Mouse (Mus musculus): ENCODE measurements around the gene Myh7b. TPM values are rescaled to one million over a fixed set of nuclear protein-coding genes. Genes with fewer than 3 reads are reported as not detected.
"Not testable (repeated sequence)": the region's sequence is repeated elsewhere in the genome, so short reads cannot be mapped to it uniquely, and the experiment has no call there.

Myh7b gene
- polyA plus RNA-seq, 1 experiment from 2014 or later = 0.17 TPM

DNA sequence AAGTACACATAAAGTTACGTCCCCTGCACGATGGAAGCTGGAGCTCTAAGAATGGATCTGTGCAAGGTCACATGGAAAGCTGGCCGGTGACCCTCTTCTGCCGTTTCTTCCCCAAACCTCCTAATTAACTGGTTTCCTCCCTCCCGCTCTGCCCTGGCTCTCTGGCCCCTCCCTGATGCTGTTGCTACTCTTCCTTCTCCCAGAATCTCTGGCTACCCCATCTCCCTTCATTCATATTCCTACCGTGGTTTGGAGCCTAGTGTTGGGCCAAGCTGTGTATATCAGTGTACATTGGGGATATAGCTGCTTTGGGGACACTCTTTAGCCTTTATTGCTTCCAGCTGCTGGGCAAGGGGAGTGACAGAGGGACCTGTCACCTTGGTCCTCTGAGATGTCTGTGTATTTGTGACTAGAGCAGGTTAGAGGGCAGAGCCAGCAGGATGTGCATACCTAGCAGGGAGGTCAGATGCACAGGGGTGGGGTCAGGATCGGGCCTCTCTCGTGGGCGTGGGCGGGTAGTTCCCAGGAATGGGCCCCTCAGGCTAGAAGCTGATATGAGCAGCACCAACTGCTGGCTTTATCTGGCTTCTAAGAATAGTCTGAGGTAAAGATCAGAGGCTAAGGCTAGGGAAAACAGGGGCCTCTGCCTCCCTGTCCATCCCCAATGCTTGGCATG lies 6.3 kb upstream of the Myh7b start:
- DNase-seq (ENCODE audit: low spot score) = no peak

DNA sequence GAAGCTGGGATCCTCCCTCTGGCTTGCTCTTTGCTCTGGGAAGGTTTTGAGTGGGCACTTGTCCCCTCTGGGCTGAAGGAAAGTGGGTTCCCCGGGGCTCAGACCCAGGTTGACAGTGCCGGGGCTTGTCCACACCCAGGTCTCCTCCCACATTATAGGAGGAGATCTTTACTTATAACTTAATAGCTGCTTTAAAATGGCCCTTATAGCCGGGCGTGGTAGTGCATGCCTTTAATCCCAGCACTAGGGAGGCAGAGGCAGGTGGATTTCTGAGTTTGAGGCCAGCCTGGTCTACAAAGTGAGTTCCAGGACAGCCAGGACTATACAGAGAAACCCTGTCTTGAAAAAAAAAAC lies 5.8 kb upstream of the Myh7b start:
- not testable (repeated sequence) for DNase-seq (ENCODE audit: low spot score)

DNA sequence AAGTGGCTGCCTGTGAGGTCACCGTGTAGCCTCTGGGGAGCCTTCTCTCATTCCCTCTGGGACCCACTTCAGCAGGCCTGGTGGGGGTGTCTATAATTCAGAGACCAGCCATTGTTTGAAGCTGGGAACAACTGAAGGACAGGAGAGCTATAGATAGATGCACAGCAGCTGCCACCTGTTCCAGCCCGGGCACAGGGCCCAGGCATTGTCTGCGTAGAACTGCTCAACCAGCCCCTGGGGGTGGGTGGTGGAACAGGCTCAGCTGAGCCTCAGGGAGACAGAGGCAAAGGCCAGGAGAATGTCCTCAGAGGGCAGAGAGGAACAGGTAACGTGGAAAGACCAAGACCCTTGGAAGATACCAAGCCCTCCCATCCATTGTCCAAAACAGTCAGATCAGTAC lies 4.7 kb upstream of the Myh7b start:
- DNase-seq (ENCODE audit: low spot score) = no peak

DNA sequence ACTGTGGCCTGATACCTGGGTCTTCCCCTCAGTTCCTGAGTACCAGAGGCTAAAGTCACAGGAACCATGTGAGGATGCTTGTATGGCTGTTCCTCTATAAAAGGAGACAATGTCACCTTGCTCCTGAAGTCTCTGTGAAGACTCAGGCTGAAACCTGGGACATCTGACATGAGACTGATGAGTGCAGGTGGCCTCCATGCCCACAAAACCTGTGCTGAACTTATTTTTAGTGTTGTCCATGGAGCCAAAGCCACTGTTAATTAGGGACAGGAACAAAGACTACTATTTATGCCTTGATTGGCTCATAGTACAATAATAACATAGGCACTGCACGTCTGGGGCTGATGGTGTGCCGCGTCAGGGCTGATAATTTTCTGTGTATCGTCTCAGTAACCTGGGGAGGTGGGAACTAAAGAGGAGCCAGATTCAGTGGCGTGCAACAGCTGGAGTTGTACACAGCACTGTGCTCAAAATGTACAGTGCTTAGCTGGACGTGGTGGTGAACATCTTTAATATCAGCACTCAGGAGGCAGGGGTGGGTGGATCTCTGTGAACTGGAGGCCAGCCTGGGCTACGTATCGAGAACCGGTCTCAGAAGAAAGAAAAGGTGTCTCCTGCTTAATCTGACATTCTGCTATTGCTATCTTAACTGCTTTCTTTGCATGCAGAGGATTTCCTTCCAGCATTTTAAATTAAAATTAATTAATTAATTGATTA lies 980 bp downstream of the Myh7b start:
- DNase-seq (ENCODE audit: low spot score) = no peak

DNA sequence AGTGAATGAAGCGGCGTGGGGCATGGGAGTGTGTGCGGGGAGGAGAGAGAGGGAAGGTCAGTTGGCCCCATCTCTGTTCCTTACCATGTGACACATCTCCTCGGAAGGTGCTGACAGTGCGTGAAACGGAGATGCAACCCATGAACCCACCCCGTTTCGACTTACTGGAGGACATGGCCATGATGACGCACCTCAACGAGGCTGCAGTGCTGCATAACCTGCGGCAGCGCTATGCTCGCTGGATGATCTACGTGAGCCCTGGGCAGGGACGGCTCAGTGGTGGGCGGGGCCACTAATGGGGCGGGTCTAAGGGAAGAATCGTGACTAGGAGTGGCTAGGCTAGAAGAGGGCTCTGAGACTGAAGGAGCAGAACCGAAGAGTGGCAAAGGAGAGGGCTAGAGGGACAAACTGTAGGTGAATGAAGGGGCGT lies 2.3 kb downstream of the Myh7b start:
- peak; percentile 72 for DNase-seq (ENCODE audit: low spot score)

DNA sequence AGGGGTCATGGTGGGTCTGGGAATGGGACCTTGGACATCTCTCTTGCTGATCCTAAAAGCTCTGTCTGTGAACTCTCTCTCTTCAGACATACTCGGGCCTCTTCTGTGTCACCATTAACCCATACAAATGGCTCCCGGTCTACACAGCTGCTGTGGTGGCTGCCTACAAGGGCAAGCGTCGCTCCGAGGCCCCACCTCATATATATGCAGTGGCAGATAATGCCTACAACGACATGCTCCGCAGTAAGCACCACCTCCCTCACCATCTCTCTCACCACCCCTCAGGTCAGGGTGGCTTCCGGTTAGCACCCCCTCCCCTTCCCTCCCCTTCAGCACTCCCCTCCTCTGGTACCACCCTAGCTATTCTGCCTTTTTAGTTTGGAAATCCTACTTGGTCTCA lies 2.9 kb downstream of the Myh7b start:
- no peak for DNase-seq (ENCODE audit: low spot score)

DNA sequence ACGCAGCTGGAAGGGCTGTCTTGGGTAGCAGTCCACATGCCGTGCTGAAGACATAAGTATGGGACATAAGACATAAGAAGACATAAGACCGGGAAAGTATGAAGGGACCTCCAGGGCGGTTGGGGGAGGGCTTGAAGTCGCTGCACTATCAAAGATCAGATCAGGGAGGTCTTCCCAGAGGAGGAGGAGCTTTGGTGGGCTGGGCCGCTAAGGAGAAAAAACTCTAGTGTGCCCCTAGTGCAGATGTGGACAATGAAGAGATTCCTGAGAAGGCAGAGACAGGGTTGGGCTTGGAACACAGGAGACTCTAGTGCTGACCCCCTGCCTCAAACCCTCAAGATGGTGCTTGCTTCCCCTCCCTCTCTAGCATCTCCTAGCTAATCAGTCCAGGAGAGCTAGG lies 6.0 kb downstream of the Myh7b start:
- no peak for DNase-seq (ENCODE audit: low spot score)

DNA sequence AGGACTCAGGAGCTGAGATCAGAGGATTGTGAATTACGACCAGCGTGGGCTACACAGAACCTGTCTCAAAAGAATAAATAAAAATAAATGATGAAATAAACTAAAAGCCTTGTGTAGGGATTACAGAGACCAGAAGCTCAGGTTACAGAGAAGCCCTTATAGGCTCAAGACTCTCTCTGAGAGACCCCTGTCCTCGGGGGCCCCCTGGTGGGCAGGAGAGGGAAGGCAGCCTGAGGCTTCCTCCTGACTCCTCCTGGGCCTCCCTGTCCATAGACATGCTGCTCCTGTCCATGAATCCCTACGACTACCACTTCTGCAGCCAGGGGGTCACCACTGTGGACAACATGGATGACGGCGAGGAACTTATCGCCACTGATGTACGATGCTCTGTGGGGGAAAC lies 8.8 kb downstream of the Myh7b start:
- peak; percentile 76 for DNase-seq (ENCODE audit: low spot score)

DNA sequence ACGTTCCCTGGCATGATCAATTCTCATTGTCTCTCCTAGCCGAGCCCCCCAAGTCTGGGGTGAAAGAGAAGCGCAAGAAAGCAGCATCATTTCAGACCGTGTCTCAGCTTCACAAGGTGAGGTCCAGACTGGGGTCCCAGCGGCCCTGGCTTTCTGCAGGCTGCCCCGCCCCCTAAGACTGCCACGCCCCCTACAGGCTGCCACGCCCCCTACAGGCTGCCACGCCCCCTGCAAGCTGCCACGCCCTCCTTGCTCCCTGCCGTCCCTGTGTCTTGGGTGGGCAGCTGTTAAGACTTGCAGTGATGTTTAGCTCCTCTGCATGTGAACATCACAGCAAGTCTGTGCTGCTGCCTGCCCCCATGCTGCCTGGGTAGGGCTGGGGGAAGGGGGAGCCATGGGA lies 11.6 kb downstream of the Myh7b start:
- no peak for DNase-seq (ENCODE audit: low spot score)

DNA sequence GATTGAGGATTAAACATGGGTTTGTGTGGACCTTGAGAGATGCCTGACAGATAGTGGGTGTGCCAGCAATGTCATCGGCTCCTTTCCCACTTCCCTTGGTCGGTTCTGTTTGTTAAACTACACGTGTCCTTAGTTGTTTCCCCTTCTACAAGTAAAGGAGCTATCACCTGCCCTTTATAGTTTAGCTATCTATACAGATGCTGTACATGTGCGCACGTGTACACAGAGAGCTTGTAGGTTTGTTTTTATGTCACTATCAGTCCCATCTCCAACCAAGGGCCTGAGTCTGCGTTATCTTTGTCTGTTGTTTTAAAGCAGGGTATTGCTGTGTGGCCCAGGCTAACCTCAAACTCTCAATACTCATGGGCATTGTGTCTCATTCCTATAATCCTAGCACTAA lies 13.0 kb downstream of the Myh7b start:
- no peak for DNase-seq (ENCODE audit: low spot score)

DNA sequence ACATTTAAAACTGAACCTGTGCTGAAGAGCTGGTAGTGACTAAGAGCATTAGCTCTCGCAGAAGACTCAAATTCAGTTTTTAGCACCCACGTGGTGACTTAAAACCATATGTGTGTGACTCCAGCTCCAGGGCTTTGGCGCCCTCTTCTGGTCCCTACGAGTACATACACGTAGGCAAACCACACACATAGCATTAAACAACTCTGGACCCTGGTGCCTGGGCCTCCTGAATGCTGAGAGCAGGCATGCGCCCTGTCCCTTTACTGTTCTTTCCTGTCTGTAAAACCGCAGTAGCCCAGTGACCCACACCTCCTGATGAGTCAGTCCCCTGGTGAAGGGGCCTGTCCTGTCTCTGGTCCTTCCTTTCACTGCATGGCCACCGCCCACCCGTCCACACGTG lies 13.7 kb downstream of the Myh7b start:
- DNase-seq (ENCODE audit: low spot score) = peak; percentile 82

DNA sequence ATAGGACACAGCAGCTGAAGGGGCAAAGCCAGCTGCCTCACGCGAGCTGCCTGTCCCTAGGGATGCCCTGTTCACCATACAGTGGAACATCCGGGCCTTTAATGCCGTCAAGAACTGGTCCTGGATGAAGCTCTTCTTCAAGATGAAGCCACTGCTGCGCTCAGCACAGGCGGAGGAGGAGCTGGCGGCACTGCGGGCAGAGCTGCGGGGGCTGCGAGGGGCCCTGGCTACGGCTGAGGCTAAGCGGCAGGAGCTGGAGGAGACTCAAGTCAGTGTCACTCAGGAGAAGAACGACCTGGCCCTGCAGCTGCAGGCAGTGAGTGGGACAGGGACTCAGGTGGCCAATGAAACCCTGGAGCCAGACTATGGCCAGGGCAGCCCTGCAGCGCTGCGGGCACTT lies 15.3 kb downstream of the Myh7b start:
- DNase-seq (ENCODE audit: low spot score) = no peak

DNA sequence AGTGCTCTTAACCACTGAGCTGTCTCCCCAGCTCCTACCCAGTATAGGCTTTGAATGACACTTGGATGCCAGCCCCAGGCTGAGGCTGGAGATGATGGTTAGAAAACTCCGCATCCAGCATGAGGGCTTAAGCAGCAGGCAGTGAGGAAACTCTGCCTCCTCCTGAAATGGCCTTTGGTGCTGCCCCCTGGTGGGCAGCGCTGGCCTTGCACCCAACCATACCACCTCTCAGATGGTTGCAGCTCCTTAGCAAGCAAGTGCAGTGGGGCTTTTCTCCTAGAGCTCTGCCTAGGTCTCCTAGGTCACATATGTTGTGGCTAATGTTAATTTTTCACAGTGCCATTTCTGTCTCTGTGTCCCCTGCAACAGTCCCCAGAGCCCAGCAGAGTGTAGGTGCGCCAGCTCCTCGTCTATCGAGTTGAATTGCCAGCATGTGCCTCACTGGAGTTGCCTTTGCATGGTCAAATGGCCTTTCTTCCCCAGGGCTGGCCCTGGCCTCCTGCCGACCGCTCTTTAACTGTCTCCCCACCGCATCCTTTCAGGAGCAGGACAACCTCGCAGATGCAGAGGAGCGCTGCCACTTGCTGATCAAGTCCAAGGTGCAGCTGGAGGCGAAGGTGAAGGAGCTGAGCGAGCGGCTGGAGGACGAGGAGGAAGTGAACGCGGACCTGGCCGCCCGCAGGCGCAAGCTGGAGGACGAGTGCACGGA lies 16.2 kb downstream of the Myh7b start:
- peak; percentile 81 for DNase-seq (ENCODE audit: low spot score)

DNA sequence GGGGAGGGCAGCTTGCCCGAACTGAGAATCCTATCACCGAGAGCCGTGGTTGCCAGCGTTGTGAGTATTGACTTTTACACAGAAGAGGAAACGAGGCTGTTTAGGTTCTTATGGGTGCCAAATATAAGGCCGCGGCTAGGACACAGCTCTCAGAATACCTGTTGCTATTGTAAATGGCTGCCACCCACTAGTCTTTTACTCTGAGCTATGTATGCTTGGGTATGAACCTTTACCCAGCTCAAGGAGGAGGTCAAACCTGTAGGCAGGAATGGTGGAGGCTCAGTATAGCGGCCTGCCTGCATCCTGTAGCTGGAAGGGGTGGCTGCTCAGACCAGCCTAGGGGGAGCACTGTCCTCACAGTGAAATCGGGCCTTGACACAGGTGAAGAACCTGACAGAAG lies 17.1 kb downstream of the Myh7b start:
- no peak for DNase-seq (ENCODE audit: low spot score)

DNA sequence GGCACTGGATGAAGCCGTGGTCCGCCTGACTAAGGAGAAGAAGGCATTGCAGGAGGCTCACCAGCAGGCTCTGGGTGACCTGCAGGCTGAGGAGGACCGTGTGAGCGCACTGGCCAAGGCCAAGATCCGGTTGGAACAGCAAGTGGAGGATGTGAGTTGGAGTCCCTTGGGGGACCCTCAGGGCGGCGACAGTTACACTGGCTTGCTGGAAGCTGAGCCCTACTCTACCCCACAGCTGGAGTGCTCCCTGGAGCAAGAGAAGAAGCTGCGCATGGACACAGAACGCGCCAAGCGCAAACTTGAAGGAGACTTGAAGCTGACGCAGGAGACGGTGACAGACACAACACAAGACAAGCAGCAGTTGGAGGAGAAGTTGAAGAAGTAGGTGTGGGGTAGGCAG lies 17.5 kb downstream of the Myh7b start:
- DNase-seq (ENCODE audit: low spot score) = no peak

DNA sequence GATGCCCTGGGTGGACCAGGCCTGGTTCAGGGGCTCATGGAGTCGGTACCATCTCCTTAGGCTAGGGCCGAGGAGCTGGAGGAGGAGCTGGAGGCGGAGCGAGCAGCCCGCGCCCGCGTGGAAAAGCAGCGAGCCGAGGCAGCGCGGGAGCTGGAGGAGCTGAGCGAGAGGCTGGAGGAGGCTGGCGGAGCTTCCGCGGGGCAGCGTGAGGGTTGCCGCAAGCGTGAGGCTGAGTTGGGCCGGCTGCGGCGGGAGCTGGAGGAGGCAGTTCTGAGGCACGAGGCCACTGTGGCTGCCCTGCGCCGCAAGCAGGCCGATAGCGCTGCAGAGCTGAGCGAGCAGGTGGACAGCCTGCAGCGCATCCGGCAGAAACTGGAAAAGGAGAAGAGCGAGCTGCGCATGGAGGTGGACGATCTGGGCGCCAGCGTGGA lies 18.2 kb downstream of the Myh7b start:
- DNase-seq (ENCODE audit: low spot score) = no peak

DNA sequence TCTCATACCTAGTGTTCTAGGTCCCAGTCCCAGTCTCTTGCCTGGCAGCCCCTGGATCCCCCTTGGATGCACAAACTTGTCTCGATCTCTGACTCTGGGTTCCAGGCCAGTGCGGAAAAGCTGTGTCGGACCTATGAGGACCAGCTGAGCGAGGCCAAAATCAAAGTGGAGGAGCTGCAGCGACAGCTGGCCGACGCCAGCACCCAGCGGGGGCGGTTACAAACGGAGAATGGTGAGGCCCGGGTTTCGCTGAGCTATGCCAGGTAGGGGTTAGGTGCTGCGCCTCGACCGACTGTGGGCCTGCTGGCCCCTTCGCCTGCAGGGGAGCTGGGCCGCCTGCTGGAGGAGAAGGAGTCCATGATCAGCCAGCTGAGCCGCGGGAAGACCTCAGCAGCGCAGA lies 19.1 kb downstream of the Myh7b start:
- no peak for DNase-seq (ENCODE audit: low spot score)

DNA sequence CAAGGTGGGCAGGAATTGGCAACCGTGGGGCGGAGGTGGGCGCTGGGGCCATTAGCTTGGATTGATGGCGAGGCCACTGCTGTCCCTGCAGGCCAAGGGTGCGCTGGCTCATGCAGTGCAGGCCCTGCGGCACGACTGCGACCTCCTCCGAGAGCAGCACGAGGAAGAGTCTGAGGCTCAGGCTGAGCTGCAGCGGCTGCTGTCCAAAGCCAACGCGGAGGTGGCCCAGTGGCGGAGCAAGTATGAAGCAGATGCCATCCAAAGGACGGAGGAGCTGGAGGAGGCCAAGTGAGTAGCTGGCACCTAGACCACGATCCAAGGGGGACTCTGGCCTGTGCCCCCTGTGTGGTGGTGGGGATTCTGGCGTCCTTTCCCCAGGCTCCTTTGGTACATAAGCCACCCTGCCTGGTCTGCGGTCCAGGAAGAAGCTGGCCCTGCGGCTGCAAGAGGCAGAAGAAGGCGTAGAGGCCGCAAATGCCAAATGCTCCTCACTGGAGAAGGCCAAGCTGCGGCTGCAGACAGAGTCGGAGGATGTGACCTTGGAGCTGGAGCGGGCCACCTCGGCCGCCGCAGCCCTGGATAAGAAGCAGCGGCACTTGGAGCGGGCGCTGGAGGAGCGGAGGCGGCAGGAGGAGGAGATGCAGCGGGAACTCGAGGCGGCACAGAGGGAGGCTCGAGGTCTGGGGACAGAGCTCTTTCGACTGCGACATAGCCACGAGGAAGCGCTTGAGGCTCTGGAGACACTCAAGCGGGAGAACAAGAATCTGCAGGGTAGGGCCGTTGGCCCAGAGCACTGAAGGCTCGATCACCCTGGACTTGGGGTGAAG lies 19.8 kb downstream of the Myh7b start:
- DNase-seq (ENCODE audit: low spot score) = no peak

DNA sequence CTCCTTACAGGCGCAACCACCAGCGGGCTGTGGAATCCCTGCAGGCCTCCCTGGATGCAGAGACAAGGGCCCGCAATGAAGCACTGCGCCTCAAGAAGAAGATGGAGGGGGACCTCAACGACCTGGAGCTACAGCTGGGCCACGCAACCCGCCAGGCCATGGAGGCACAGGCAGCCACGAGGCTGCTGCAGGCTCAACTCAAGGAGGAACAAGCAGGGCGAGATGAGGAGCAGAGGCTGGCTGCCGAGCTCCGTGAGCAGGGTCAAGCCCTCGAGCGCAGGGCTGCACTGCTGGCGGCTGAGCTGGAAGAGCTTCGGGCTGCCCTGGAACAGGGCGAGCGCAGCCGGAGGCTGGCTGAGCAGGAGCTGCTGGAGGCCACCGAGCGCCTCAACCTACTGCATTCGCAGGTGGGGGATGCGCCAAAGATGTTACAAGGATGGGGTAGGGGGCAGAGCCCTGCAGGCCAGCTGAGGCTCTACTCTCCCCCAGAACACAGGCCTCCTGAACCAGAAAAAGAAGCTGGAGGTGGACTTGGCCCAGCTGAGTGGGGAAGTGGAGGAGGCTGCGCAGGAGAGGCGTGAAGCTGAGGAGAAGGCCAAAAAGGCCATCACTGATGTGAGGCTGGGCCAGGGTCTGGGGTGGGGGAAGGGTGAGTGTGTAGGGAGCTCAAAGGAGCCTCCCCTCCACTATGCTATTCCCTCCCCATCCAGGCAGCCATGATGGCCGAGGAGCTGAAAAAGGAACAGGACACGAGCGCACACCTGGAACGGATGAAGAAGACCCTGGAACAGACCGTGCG lies 21.3 kb downstream of the Myh7b start:
- no peak for DNase-seq (ENCODE audit: low spot score)

DNA sequence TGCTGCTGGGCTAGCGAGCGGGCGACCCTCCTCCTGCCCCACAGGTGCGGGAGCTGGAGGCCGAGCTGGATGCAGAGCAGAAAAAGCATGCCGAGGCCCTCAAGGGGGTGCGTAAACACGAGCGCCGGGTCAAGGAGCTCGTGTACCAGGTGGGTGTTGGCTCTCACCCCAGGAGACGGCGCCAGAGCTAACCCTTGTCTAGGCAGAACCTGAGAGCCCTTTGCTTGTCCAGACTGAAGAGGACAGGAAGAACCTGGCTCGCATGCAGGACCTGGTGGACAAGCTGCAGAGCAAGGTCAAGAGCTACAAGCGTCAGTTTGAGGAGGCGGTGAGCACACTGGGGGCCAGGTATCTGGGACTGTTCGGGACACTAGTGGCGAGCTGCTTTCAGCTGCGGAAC lies 22.1 kb downstream of the Myh7b start:
- no peak for DNase-seq (ENCODE audit: low spot score)

DNA sequence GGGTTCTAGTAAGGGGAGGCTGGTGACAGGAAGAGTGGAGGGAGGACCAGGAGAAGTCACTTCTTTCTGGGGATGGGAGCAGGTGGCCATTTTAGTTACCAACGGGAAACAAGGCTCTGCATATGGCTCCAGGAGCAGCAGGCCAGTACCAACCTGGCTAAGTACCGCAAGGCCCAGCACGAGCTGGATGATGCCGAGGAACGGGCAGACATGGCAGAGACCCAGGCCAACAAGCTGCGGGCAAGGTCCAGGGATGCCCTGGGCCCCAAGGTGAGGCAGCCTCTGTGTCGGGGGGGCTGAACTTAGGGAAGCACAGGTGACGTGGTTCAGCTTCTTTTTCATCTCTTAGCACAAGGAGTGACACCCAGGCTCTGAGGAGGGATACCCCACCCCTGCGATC lies 22.7 kb downstream of the Myh7b start:
- DNase-seq (ENCODE audit: low spot score) = no peak

All from thymus, postnatal 0 days (tissue).